Mouse (Mus musculus) liver, embryonic 14.5 days (tissue): ENCODE results near the gene Mrps6. TPM values are rescaled to one million over a fixed set of nuclear protein-coding genes. Genes with fewer than 3 reads are reported as not detected.

Source experiments
- ATAC-seq: fragments of 200-750 bp; cut with Nextera tagmentation; 2 replicates; pipeline ENCODE4 v1.8.0; 2017; ENCODE audit warnings: moderate number of reproducible peaks, mild to moderate bottlenecking, moderate library complexity; ENCODE audit not compliant: insufficient read depth
- DNase-seq, 3 experiments: peaks; one replicate each; pipeline ENCODE4 v3.0.0-alpha.2; 2012 to 2013; ENCODE audit warnings: low read depth in 3 of 3, low spot score in 3 of 3
- H3K27ac ChIP-seq: fragments of 300-500 bp; sonication (generic); 2 replicates; pipeline ENCODE4 v1.5.1; 2014; ENCODE audit warnings: moderate library complexity, mild to moderate bottlenecking, control low read depth, inconsistent platforms
- H3K27me3 ChIP-seq: fragments of 300-500 bp; sonication (generic); 2 replicates; pipeline ENCODE4 v1.6.1; 2014; ENCODE audit warnings: mild to moderate bottlenecking, low read length, moderate library complexity; ENCODE audit not compliant: control insufficient read depth, insufficient read depth
- H3K36me3 ChIP-seq: fragments of 300-500 bp; sonication (generic); replicated peaks from 2 replicates; pipeline ENCODE4 v1.6.1; 2014; ENCODE audit warnings: low read depth; ENCODE audit not compliant: control insufficient read depth, insufficient read depth
- H3K4me1 ChIP-seq, 2 experiments: fragments of 200-500 bp in 1 of 2; fragments of 300-500 bp in 1 of 2; sonication (generic) in 1 of 2; replicated peaks; 2 replicates each; pipeline ENCODE4 v1.6.1; 2012 to 2014; ENCODE audit warnings: antibody characterized with exemption in 1 of 2, inconsistent platforms in 1 of 2, low read length in 1 of 2; ENCODE audit not compliant: control insufficient read depth in 2 of 2, insufficient read depth in 2 of 2
- H3K4me2 ChIP-seq: fragments of 300-500 bp; sonication (generic); 2 replicates; pipeline ENCODE4 v1.6.1; 2014; ENCODE audit warnings: low read depth, mild to moderate bottlenecking, control low read depth, moderate library complexity
- H3K4me3 ChIP-seq, 2 experiments: fragments of 200-500 bp in 1 of 2; fragments of 300-500 bp in 1 of 2; sonication (generic) in 1 of 2; 2 replicates each; pipeline ENCODE4 v1.5.1; 2012 to 2014; ENCODE audit warnings: low read depth in 2 of 2, low read length in 2 of 2, mild to moderate bottlenecking in 2 of 2, control low read depth in 1 of 2, inconsistent platforms in 1 of 2, moderate library complexity in 1 of 2; ENCODE audit not compliant: insufficient read depth in 1 of 2
- H3K9ac ChIP-seq: fragments of 300-500 bp; sonication (generic); replicated peaks from 2 replicates; pipeline ENCODE4 v1.6.1; 2014; ENCODE audit warnings: mild to moderate bottlenecking, control low read depth, moderate library complexity
- H3K9me3 ChIP-seq: fragments of 300-500 bp; sonication (generic); 2 replicates; pipeline ENCODE4 v1.6.1; 2016; ENCODE audit warnings: low read length, mixed read lengths; ENCODE audit not compliant: control insufficient read depth
- CTCF ChIP-seq: IDR thresholded peaks from 2 replicates; pipeline ENCODE4 v1.5.1; 2016; ENCODE audit warnings: antibody characterized with exemption, low read depth, control low read depth
- EP300 ChIP-seq: IDR thresholded peaks from 2 replicates; pipeline ENCODE4 v1.6.1; 2016; ENCODE audit warnings: antibody characterized with exemption, low read depth
- WGBS: fragments of 180-500 bp; shearing (Covaris S2); extraction: QIAGEN DNeasy Blood & Tissue Kit; methylation state at CpG from one replicate; pipeline ENCODE4 v1.1.7; 2014; ENCODE audit not compliant: insufficient replicate concordance; 5-methylcytosine and 5-hydroxymethylcytosine counted together
- polyA plus RNA-seq, 2 experiments: library from polyadenylated mRNA; depleted of rRNA in 1 of 2; stranded (reverse) in 1 of 2; unstranded in 1 of 2; fragments of >200 nt; fragmentation: Nextera tagmentation in 1 of 2; extraction: Ambion mirVana in 1 of 2; gene quantifications; 2 replicates each; pipeline versions ENCODE4 v1.2.1 to v1.2.3; 2012 to 2014

The Mrps6 gene
- polyA plus RNA-seq, 2 experiments: 15.2 to 30.2 TPM

DNA sequence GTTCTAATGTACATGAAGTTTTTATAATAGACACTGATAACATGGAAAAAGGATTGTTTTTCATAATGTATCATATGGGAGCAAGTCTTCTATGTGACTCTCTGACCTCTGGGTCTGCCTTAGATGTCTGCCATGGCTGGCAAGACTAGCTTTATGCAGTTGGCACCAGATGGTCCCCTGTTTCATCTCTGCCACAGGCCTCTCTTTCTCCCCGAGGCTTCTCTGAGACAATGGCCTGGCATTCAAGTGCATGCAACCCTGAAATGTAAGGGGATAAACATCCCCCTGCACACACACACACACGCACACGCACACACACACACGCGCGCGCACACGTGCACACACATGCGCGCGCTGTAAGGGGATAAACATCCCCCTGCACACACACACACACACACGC is 83.0 kb downstream of the Mrps6 start:
- ATAC-seq: no peak
- WGBS: 92% methylated on average over 12 of the region's 12 CpGs
- TF ChIP-seq EP300 (no peak), CTCF (no peak)

DNA sequence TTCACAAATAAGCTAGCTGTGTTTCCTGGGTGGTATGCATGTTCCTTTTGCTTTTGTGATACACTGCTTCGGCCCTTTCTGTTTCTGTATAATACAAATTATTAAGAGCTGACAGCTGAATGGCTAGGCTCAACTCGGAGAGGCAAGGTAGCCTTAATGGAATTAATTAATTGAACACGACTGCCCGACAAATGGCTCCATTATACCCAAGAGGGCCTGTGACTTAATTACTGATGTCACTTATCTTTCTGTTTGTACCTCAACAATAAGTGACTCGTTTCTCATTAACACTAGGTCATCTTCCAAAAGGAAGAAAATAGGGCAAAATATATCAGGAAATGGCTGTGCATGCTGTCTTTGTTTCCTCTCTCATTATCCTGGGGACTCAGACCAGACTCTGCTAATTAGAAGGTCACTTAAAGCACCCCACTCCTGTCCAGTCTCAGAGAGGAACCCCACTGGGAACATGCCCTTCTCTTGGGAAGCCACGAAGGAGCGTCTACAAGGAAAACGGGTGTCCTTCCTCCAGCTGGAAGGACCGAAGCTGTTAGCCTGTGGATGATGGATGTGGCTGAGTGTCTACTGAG is 84.4 kb downstream of the Mrps6 start:
- H3K9ac ChIP-seq: no peak overlapping the region
- ATAC-seq (no peak), DNase-seq (no peak)
- 67% methylated on average over 9 of the region's 9 CpGs for WGBS
- TF ChIP-seq EP300 (no peak), CTCF (no peak)
- no peak overlapping the region for H3K4me3 ChIP-seq
- no peak overlapping the region for H3K4me2 ChIP-seq
- H3K4me1 ChIP-seq: no peaks in the 10 kb centered on the region
- no peak overlapping the region for H3K27ac ChIP-seq
- no peaks in the 10 kb centered on the region for H3K27me3 ChIP-seq
- no peaks in the 10 kb centered on the region for H3K36me3 ChIP-seq
- H3K9me3 ChIP-seq: no peaks in the 10 kb centered on the region

More for the DNA sequence above, 83.0 kb downstream of the Mrps6 start:
- Histone ChIP-seq H3K4me1 (no peaks in the 10 kb centered on the region), H3K9ac (no peak overlapping the region), H3K36me3 (no peaks in the 10 kb centered on the region), H3K9me3 (no peaks in the 10 kb centered on the region), H3K27ac (no peak overlapping the region), H3K27me3 (no peaks in the 10 kb centered on the region), H3K4me2 (no peak overlapping the region), H3K4me3 (no peak overlapping the region)
- no peak for DNase-seq

DNA sequence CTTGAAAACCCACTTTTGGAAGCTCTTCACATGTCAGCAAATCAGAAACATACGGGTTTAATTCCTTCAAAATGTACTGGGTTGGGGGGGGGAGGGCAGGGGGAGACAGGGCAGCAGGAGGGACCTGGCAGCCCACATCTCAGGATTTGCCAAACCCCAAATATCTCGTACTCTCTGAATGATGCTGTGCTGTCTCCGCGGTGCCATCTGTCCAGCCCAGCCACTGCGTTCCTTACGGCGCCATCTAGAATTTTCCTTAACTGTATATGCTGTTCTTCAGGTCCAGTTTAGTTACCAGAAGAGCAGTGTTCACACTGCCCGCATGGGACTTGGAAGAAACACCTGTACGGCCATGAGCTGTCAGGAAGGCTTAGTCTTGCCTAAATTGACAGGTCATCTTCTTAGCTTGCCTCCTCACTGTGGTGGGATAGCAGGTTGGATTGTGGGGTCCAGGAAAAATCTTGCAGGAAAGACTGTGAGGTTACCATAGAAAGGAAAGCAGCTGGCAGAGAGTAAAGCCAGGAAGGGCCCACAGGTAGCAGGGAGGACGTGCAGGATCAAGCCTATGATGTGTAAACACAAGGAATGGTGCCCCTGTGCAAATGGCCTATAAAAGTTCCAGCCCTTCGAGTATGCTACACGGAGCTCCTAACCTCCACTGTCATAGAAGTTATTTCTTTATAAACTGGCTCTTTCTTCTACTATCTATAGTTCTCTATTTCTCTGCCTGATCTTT is 89.7 kb downstream of the Mrps6 start:
- Histone ChIP-seq H3K4me2 (no peak overlapping the region), H3K27ac (no peak overlapping the region), H3K9ac (no peak overlapping the region), H3K4me1 (no peaks in the 10 kb centered on the region), H3K9me3 (no peaks in the 10 kb centered on the region), H3K27me3 (no peaks in the 10 kb centered on the region), H3K36me3 (no peaks in the 10 kb centered on the region), H3K4me3 (no peak overlapping the region)
- WGBS: 67% methylated on average over 12 of the region's 12 CpGs
- ATAC-seq (no peak), DNase-seq (no peak)
- TF ChIP-seq CTCF (no peak), EP300 (no peak)

DNA sequence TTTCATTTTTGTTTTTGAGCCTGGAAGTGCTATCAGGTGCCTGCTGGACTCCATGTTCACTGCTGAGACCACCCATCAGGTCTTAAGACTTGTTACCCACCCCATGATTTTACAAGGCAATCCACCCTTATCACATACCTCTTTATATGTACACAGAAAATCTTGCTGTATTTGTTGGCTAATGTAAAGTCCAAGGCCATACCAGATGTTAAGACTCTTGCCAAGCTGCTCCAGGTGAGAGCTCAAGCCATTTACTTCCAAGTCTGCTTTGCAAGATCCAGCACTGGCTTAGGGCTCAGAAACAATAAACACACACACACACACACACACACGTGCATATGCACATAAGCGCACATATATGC is 90.3 kb downstream of the Mrps6 start:
- no peak for DNase-seq
- Histone ChIP-seq H3K4me2 (no peak overlapping the region), H3K36me3 (no peaks in the 10 kb centered on the region), H3K9ac (no peak overlapping the region), H3K4me1 (no peaks in the 10 kb centered on the region), H3K27ac (no peak overlapping the region), H3K9me3 (no peaks in the 10 kb centered on the region), H3K4me3 (no peak overlapping the region), H3K27me3 (no peaks in the 10 kb centered on the region)
- TF ChIP-seq CTCF (no peak), EP300 (no peak)
- no peak for ATAC-seq
- 57% methylated on average over 2 of the region's 2 CpGs for WGBS

DNA sequence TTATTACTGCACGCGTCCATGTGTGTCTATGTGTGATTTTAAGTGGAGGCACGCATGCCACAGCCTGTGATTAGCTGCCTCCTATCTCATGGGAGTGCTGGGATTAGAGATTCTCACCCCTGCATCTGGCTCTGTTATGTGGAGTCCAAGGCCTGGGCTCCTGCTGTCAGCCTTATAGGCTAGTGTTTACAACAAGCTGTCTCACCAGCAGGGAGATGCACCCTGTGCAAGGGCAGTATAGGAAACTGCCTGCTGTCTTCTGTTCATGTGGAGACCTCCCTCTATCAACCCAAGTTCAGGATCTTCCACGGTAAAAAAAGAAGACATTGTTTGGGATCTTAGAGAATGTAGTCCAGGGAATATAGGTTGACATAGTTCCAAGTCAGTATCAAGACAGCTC is 92.9 kb downstream of the Mrps6 start:
- no peak overlapping the region for H3K4me2 ChIP-seq
- H3K27me3 ChIP-seq: no peaks in the 10 kb centered on the region
- no peaks in the 10 kb centered on the region for H3K36me3 ChIP-seq
- no peak overlapping the region for H3K27ac ChIP-seq
- TF ChIP-seq CTCF (no peak), EP300 (no peak)
- no peaks in the 10 kb centered on the region for H3K4me1 ChIP-seq
- no peak overlapping the region for H3K4me3 ChIP-seq
- no peak overlapping the region for H3K9ac ChIP-seq
- ATAC-seq (no peak), DNase-seq (no peak)
- 61% methylated on average over 4 of the region's 4 CpGs for WGBS
- H3K9me3 ChIP-seq: no peaks in the 10 kb centered on the region
